Comparison of ENCODE assay signal across 8 mouse cellular contexts in genomic region chr1:180256138-180256674, GRCm38 (mm10). TPM values are rescaled to one million over a fixed set of nuclear protein-coding genes. Genes with fewer than 3 reads are reported as not detected.
DNase-seq lines count a peak whose midpoint lies in the region; ATAC-seq and TF ChIP-seq lines count a peak whose summit lies in the region.

No protein-coding gene starts in this region.

- H3K4me2 ChIP-seq in forebrain, embryonic 11.5 days (ENCODE audit: low read depth, low read length, severe bottlenecking): peak overlapping the region; percentile 100
- H3K4me2 ChIP-seq in heart, postnatal 0 days (ENCODE audit: low read depth, low read length): peak overlapping the region; percentile 91
- peak overlapping the region; percentile 100 for H3K4me2 ChIP-seq in liver, embryonic 16.5 days (ENCODE audit: low read depth, low read length)
- peak overlapping the region; percentile 95 for H3K4me2 ChIP-seq in neural tube, embryonic 13.5 days

- under 1% methylated on average over 38 of the region's 39 CpGs for WGBS in forebrain, embryonic 11.5 days
- WGBS in heart, postnatal 0 days: under 1% methylated on average over 39 of the region's 39 CpGs
- under 1% methylated on average over 39 of the region's 39 CpGs for WGBS in liver, embryonic 16.5 days (ENCODE audit: insufficient replicate concordance)
- WGBS in neural tube, embryonic 13.5 days: under 1% methylated on average over 34 of the region's 39 CpGs

- H3K9ac ChIP-seq in forebrain, embryonic 11.5 days (ENCODE audit: low read length): peak overlapping the region; percentile 71
- H3K9ac ChIP-seq in heart, postnatal 0 days (replicated peaks; ENCODE audit: low read depth, low read length): peak overlapping the region; percentile 77
- peak overlapping the region; percentile 87 for H3K9ac ChIP-seq in liver, embryonic 16.5 days (ENCODE audit: low read depth, low read length)
- peak overlapping the region; percentile 86 for H3K9ac ChIP-seq in neural tube, embryonic 13.5 days

- 0 out of 2 replicates have a peak, but pooled peaks cover 3% of the 10 kb centered on the region for H3K4me1 ChIP-seq in forebrain, embryonic 11.5 days (replicated peaks; ENCODE audit: control insufficient read depth, insufficient read depth, low read length)
- peaks cover 13% of the 10 kb centered on the region for H3K4me1 ChIP-seq in heart, postnatal 0 days (ENCODE audit: control insufficient read depth, insufficient read depth)
- peaks cover 76% of the 10 kb centered on the region for H3K4me1 ChIP-seq in liver, embryonic 16.5 days (ENCODE audit: control insufficient read depth, low read depth, low read length)
- H3K4me1 ChIP-seq in neural tube, embryonic 13.5 days (replicated peaks): peaks cover 18% of the 10 kb centered on the region
- peaks cover 11% of the 10 kb centered on the region for H3K4me1 ChIP-seq in testis, adult 2 months (ENCODE audit: control insufficient read depth, insufficient read depth, low read length)

- H3K4me3 ChIP-seq in forebrain, embryonic 11.5 days (ENCODE audit: low read depth, low read length): peak overlapping the region; percentile 71
- H3K4me3 ChIP-seq in heart, postnatal 0 days (ENCODE audit: low read depth, low read length): peak overlapping the region; percentile 85
- H3K4me3 ChIP-seq in liver, embryonic 16.5 days (ENCODE audit: low read depth, low read length): peak overlapping the region; percentile 87
- peak overlapping the region; percentile 88 for H3K4me3 ChIP-seq in neural tube, embryonic 13.5 days
- H3K4me3 ChIP-seq in testis, adult 2 months (ENCODE audit: control insufficient read depth, low read depth, low read length): peak overlapping the region; percentile 89

- TF ChIP-seq CTCF in heart, postnatal 0 days (IDR thresholded peaks at IDR 0.05; ENCODE audit: low read depth): no peak
- TF ChIP-seq CTCF in testis, adult 2 months (IDR thresholded peaks at IDR 0.05; ENCODE audit: control insufficient read depth, insufficient read depth, insufficient replicate concordance, low read depth, low read length): no peak

- TF ChIP-seq POLR2A in testis, adult 2 months (IDR thresholded peaks at IDR 0.05; ENCODE audit: control insufficient read depth, low read depth, low read length): peak; percentile 81

- H3K27me3 ChIP-seq in forebrain, embryonic 11.5 days (ENCODE audit: control insufficient read depth, insufficient read depth, low read length): peaks cover 7% of the 10 kb centered on the region
- no peaks in the 10 kb centered on the region for H3K27me3 ChIP-seq in heart, postnatal 0 days (ENCODE audit: control insufficient read depth, insufficient read depth, low read length)
- no peaks in the 10 kb centered on the region for H3K27me3 ChIP-seq in liver, embryonic 16.5 days (ENCODE audit: control insufficient read depth, insufficient read depth, low read depth, low read length)
- peaks cover 8% of the 10 kb centered on the region for H3K27me3 ChIP-seq in neural tube, embryonic 13.5 days
- H3K27me3 ChIP-seq in testis, adult 2 months (ENCODE audit: control insufficient read depth, insufficient read depth, low read length): no peaks in the 10 kb centered on the region

- no peaks in the 10 kb centered on the region for H3K9me3 ChIP-seq in forebrain, embryonic 11.5 days (ENCODE audit: control insufficient read depth, low read length)
- no peaks in the 10 kb centered on the region for H3K9me3 ChIP-seq in heart, postnatal 0 days (replicated peaks; ENCODE audit: control insufficient read depth, low read length)
- no peaks in the 10 kb centered on the region for H3K9me3 ChIP-seq in liver, embryonic 16.5 days (replicated peaks; ENCODE audit: control insufficient read depth, low read length)
- H3K9me3 ChIP-seq in neural tube, embryonic 13.5 days: no peaks in the 10 kb centered on the region

- peak; percentile 96 for ATAC-seq in forebrain, embryonic 11.5 days (replicated peaks; ENCODE audit: low FRiP score)
- ATAC-seq in heart, postnatal 0 days (ENCODE audit: insufficient read depth, low read depth): peak; percentile 97
- ATAC-seq in liver, embryonic 16.5 days (ENCODE audit: low read depth): peak; percentile 93
- ATAC-seq in neural tube, embryonic 13.5 days (ENCODE audit: low read depth): peak; percentile 93

- DNase-seq in CD8-positive naive resting alpha-beta T cell, adult 2 months (ENCODE audit: low read depth in 2 of 2, low spot score in 2 of 2): peak; percentile 97 to 99
- DNase-seq in c-Kit-positive CD71-negative TER-119-negative erythroid progenitor cells, embryonic 14.5 days (ENCODE audit: low read depth): peak; percentile 91
- DNase-seq in forebrain, embryonic 11.5 days (ENCODE audit: low spot score): peak; percentile 97
- DNase-seq in heart, postnatal 0 days (ENCODE audit: low spot score): peak; percentile 91
- peak; percentile 99 for DNase-seq in kidney, postnatal 4 days

- H3K36me3 ChIP-seq in forebrain, embryonic 11.5 days (ENCODE audit: control insufficient read depth, insufficient read depth, low read length): no peaks in the 10 kb centered on the region
- H3K36me3 ChIP-seq in heart, postnatal 0 days (replicated peaks; ENCODE audit: control insufficient read depth, insufficient read depth, low read length): no peaks in the 10 kb centered on the region
- H3K36me3 ChIP-seq in liver, embryonic 16.5 days (ENCODE audit: control insufficient read depth, insufficient read depth): no peaks in the 10 kb centered on the region
- H3K36me3 ChIP-seq in neural tube, embryonic 13.5 days: no peaks in the 10 kb centered on the region
- H3K36me3 ChIP-seq in testis, adult 2 months (ENCODE audit: control insufficient read depth, insufficient read depth, low read length): no peaks in the 10 kb centered on the region

- no peak for TF ChIP-seq EP300 in heart, postnatal 0 days (IDR thresholded peaks at IDR 0.05; ENCODE audit: low read depth)

- no peak overlapping the region for H3K27ac ChIP-seq in forebrain, embryonic 11.5 days (ENCODE audit: low read depth, low read length)
- H3K27ac ChIP-seq in heart, postnatal 0 days (ENCODE audit: low read depth): peak overlapping the region; percentile 86
- H3K27ac ChIP-seq in liver, embryonic 16.5 days (ENCODE audit: low read length): peak overlapping the region; percentile 89
- peak overlapping the region; percentile 83 for H3K27ac ChIP-seq in neural tube, embryonic 13.5 days (replicated peaks)
- H3K27ac ChIP-seq in testis, adult 2 months (ENCODE audit: control insufficient read depth, insufficient read depth, low read depth, low read length): peak overlapping the region; percentile 51

RNA-seq across cellular contexts. Expression of gene Psen2, which starts 7.0 kb away (rescaled TPM):
- polyA plus RNA-seq in forebrain, embryonic 11.5 days (2014; fragmentation: Nextera tagmentation; extraction: Ambion mirVana): 5.7 and 6.1 TPM in 2 replicates
- total RNA-seq in heart, postnatal 0 days (2014; rRNA removed; ENCODE audit: low replicate concordance): 30.8 and 33.3 TPM in 2 replicates
- polyA plus RNA-seq in heart, postnatal 0 days (2015; fragmentation: Nextera tagmentation; extraction: Ambion mirVana): 15.2 and 16.4 TPM in 2 replicates
- polyA plus RNA-seq in liver, embryonic 16.5 days (2015; fragmentation: Nextera tagmentation; extraction: Ambion mirVana): 32.2 and 37.0 TPM in 2 replicates
- polyA plus RNA-seq in neural tube, embryonic 13.5 days (2015; fragmentation: Nextera tagmentation; extraction: Ambion mirVana): 11.9 and 13.0 TPM in 2 replicates
- 8.7 and 8.8 TPM in 2 replicates for polyA plus RNA-seq in testis, adult 2 months (2012; rRNA removed)

RNA-seq across cellular contexts. Expression of gene Coq8a, which starts 56.8 kb away (rescaled TPM):
- polyA plus RNA-seq in forebrain, embryonic 11.5 days (2014; fragmentation: Nextera tagmentation; extraction: Ambion mirVana): 1.4 and 1.5 TPM in 2 replicates
- total RNA-seq in heart, postnatal 0 days (2014; rRNA removed; ENCODE audit: low replicate concordance): 148 and 166 TPM in 2 replicates
- 226 and 231 TPM in 2 replicates for polyA plus RNA-seq in heart, postnatal 0 days (2015; fragmentation: Nextera tagmentation; extraction: Ambion mirVana)
- 37.0 and 43.7 TPM in 2 replicates for polyA plus RNA-seq in liver, embryonic 16.5 days (2015; fragmentation: Nextera tagmentation; extraction: Ambion mirVana)
- polyA plus RNA-seq in neural tube, embryonic 13.5 days (2015; fragmentation: Nextera tagmentation; extraction: Ambion mirVana): 1.8 and 3.1 TPM in 2 replicates
- 9.6 and 12.4 TPM in 2 replicates for polyA plus RNA-seq in testis, adult 2 months (2012; rRNA removed)
